Mouse (Mus musculus) gastrocnemius, postnatal 25 days (tissue): Measurements from ENCODE around the gene Lypd3. TPM values are rescaled to one million over a fixed set of nuclear protein-coding genes. Genes with fewer than 3 reads are reported as not detected.

Experiments used
- DNase-seq: peaks from one replicate; pipeline ENCODE4 v3.0.0; 2022
- long read RNA-seq, 2 experiments: library from polyadenylated mRNA; stranded (forward); transcript quantifications; one replicate each; pipeline ENCODE4 v2.0.0; 2021
- total RNA-seq, 2 experiments: library from RNA; stranded (reverse); gene quantifications; 1 replicate in 1 of 2; 2 replicates in 1 of 2; pipeline ENCODE4 v1.2.3; 2021

The Lypd3 gene
- not detected for total RNA-seq
- long read RNA-seq, experiment 1, result 0 reads
- long read RNA-seq, experiment 2, result 0 reads

DNA sequence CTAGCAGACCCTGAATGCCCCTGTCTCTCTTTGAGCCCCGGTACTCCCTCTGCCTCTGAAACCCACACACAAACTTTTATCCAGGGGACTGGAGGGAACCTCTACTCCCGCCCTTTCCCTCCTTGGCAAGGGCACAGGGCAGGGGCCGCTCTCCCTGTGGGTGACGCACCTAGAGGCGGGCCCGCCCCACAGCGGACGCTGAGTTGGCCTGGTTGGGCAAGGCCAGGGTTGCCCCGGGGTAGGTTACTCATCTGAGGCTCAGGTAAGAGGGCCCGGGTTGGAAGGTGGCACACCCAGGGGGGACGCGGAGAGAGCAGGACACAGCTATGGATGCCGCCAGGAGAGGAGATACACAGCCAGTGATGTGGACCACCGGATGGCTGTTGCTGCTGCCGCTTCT is at the start of gene Lypd3:
Gene Lypd3 (plus strand): TSS at position 287 of the 400 bp plus-strand sequence.
- DNase-seq, result no peak

DNA sequence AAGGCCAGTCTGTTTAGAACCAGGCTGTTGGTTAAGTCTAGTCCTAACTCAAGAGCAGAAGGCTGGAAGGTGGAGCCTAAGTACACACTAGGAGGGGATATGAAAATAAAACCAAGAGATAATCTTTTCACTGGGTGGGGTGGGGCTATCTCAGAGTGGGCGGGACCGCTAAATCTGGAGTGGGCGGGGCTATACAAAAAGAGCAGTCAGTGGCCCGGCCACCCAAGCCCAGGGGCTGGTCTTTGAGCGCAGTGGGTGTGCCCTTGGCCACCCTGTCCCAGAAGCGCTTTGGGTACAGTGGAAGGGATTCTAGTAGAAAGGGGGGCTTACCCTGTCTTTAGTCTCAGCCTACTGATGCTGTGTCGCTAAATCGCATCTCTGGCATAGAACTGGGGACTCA is 49.5 kb upstream of the Lypd3 start:
- DNase-seq, result peak; percentile 36

DNA sequence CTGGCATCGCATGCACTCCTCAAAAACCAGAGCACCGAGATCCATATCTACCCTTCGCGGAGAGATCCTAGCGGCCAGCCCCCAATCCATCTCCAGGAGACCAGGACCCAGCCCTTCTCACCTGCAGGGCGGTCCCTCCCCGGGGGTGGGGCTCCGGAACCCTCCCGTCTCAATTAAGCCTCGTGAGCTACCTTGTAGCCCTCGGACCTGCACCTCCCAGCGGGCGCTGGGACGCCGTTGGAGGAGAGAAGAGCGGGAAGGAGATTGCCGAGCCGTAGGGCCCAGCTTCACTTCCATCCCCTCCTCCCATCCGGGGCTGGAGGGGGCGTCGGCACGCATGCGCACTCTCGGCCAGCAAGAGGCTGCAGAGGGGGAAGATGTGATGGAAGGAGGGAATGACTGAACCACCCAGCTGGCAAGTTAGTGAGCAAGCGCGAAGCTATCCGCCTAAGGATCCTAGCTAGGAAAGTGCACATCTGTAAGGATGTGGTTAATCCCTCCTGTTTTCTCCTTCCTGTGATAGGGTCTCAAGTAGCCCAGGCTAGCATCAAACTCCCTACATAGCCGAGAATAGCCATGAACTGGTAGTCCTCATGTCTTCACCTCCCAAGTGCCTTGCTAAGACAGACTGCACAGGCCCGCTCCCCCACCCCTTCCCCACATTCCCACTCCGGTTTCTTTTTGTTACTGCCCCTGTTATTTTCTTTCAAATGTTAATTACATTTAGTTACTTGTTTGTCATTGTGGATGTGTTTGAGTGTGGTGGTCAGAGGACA is 48.8 kb upstream of the Lypd3 start, which contains the start of the genes Ethe1 and Zfp575:
Gene Ethe1 (plus strand): TSS at position 214 of the 776 bp plus-strand sequence.
Gene Zfp575 (minus strand): TSS at position 312 of the 776 bp plus-strand sequence.
- peak; percentile 57 for DNase-seq

DNA sequence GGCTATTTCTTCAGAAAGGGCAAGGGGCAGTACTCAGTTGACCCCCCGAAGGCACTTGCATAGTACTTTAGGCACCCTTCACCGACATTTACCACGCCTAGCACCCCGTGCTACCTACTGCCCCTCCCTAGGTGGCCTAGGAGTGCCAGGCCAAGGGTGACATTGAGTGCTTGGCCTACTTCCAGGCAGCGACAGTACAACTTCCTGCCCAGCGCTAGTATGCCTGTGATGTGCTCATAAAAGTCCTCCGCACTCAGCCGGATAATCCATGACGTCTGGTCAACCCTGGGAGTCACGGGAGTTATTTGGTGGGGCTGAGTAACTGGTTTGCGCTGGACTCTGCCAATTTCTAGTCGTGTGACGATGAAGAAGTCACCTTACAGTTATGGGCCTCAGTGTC is 48.0 kb upstream of the Lypd3 start:
- no peak for DNase-seq

DNA sequence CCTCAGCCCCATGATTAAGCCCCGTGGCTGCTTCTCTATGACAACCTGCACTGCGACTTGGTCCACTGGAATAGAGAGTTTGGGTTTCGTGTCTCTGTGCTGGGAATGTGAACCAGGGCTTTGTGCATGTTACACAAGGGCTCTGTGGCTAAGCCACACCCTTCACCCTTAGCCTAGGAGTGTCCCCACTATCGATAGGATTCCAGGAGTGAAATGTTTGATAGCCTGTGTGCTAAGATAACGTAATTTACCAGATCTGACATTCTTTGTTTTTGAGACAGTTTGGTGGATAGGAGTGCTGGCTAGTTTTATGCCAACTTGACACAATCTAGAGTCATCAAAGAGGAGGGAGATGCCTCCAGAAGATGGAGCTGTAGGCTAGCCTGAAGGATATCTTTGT is 44.6 kb upstream of the Lypd3 start:
- DNase-seq, result no peak

DNA sequence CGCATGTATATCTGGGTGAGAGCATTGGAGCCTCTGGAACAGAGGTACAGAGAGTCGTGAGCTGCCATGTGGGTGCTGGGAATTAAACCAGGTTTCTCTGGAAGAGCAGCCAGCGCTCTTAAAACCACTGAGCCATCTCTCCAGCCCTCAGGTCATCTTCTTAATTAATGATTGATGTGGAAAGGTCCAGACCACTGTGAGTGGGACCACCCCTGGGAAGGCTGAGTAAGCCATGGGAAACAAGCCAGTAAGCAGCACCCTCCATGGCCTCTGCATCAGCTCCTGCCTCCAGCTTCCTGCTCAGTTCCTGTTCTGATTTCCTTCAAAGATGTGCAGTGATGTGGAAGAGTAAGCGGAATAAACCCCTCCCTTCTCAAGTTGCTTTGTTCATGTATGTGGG is 44.2 kb upstream of the Lypd3 start:
- no peak for DNase-seq

DNA sequence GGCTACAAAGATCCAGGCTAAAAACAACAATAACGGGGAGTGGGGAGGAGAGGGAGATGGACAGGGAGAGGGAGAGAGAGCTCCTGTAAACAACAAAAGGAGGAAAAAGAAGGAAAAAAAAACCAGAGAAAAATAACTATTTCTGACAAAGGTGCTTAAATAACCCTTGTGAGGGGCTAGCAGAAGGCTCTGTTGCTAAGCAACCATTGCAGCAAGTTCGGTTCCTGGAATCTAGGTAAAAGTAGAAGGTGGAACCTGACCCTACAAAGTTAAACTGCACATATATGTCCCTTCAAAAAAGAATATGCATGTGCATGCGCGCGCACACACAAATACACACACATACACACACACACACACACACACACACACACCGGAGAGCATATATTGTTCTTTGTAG is 43.6 kb upstream of the Lypd3 start:
- DNase-seq, result no peak

DNA sequence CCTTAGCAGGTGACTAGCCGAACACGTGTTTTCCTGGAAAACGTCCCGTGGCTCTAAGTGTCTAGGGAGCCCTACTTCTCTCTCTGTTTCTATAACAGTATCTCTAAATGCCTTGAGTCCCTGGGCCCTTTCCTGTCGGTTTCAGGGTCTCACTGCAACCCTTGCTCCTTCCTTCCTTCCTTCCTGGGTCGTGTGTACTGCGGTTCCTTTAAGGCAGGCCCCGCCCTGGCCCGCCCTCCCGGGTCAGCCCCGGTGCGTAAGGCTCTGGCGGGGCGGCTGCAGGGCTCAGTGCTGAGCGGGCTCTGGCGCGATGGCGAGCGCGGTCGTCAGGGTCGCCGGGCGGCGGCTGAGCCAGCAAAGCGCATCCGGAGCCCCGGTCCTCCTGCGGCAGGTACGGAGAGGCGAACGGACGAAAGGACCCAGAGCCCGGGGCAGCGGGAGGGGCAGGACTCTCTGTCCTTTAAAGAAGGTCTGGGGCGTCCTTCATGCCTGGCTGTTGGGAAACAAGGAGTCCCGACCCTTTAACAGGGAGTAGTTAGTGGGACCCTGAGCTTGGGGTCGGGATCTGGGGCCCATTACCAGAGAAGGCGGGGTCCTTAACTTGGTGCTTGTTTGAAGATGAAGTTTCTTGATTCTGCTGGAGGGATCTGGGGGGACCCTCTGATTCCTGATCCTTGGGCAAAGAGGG is 42.6 kb upstream of the Lypd3 start:
- peak; percentile 78 for DNase-seq

DNA sequence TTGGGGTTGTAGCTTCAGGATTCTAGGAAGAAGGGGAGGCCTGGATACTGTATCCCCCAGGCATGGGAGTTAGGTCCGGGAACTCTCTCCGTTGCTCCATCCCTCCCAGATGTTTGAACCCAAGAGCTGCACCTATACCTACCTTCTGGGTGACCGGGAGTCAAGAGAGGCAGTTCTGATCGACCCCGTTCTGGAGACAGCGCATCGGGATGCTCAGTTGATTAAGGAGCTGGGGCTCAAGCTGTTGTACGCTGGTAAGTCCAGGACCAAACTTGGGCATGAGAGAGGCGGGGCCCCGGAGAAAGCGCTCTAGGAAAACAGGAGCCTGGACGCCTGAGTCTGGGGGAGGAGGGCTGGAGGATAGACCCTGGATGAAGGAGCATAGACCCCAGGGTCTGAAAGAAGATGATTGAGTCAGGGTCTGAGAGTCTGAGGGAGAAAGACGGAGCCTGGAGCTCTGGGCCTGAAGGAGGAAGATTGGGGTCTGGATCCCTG is 42.0 kb upstream of the Lypd3 start:
- no peak for DNase-seq

DNA sequence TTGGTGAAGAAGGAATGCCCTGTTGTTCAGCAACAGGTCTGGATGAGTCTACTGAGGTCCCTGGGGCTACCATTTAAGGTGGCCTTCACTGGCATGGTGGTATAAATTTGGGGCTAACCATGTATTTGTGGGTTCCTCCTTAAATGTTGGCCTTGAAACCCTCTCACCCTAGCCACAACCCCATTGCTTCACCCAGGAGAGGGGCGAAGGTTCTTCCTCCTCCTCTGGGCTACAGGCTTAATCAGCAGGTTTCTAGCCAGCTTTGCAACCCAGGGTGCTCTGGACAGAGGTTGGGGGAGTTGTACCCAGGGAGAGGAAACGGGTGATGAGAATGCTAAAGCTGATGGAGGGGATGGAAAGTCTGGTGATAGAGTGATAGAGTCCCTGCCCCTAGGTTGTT is 40.9 kb upstream of the Lypd3 start:
- no peak for DNase-seq

DNA sequence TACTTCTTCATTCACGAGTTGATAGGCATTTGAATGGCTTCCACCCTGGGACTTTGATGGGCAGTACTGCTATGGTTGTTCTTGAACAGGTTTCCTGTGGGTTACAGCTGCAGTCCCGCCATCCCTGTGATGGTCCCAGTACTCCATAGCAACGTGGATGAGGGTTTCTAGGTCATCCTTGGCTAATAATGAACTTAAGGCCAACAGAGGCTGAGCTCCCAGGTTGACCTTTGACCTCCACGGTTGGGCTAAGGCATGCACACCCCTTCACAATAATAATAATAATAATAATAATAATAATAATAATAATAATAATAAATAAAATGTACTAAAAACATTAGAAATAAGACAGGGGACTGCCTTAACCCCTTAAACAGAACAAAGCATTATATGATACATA is 38.2 kb upstream of the Lypd3 start:
- no peak for DNase-seq

DNA sequence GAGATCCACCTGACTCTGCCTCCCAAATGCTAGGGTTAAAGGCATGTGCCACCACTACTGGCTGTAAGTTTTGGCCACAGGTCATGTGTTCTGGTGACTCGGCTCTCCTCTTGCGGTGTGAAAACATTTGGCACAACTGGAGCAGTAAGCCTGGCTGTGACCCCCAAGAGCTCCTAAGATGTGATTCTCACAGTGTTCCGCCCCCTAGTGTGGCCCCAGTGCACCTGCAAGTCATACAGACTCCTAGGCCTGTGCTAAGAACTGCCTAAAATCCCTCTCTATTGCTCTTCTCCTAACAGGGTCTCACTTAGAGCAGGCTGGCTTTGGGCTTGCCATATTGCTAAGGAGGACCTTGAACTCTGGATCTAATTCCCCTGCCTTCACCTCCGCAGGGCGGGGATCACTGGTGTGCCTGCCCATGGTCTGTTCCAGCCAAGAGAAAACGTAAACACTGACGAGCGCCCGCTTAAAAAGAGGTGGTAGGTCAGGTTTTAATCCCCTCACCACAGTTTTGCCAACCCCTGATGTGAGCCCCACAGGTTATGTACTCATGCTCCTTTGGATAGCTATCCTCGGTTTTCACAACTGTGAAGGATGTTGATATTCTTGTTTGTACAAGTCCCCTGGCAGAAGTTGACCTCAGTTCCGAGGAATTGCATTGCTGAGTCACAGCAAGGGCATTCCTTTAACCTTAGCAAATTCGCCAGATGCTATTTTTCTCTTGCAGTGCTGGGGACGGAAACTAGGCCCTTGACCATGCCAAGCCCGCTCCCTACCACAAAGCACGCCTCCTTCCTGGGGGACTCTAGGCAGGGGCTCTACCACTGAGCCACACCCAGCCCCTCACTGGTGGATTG is 36.9 kb upstream of the Lypd3 start:
- no peak for DNase-seq

DNA sequence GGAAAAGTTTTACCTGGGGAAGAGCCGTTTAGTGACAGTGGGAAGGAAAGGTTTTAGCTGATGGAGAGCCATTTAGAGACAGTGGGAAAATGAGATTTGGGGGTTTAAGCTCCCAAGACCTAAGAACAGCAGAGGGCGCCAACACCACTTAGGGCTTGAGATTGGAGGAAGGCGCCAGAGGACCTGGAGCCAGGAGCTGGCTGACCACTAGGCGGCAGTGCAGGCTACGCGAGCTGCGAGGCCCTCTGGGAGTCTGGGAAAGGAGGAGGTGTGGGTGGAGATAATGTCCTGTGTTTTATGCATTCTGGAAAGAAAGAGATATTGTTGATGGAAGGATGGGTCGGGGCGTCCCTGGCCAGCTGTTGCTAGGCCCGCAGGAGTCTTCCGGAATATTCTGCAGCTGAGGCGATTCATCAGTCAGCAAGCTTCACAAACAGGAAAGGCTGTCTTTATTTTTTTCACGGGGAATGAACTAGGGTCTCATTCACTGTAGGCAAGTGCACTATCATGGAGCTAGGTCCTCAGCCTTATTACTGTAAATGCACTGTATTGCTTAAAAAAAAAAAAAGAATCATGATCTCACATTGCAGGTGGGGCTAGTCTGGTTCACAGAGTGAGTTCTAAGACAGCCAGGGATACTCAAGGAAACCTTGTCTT is 35.3 kb upstream of the Lypd3 start:
- peak; percentile 90 for DNase-seq

DNA sequence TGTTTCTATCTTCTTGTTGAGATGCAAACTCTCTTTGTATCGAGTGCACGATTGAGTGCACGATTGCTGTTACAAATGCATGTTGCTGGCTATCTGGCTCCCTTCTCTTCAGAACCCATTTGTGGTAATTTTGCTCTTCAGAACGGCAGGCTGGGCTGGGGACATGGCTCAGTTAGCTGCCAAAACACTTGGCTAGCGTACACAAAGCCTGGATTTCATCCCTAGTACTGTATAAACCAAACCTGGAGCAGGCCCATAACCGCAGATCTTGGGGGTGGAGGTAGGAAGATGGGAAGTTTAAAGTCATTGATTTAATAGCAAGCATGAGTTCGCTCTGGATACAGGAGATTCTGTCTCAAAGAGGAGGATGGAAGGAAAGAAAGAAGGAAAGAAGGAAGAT is 30.8 kb upstream of the Lypd3 start:
- DNase-seq, result no peak

DNA sequence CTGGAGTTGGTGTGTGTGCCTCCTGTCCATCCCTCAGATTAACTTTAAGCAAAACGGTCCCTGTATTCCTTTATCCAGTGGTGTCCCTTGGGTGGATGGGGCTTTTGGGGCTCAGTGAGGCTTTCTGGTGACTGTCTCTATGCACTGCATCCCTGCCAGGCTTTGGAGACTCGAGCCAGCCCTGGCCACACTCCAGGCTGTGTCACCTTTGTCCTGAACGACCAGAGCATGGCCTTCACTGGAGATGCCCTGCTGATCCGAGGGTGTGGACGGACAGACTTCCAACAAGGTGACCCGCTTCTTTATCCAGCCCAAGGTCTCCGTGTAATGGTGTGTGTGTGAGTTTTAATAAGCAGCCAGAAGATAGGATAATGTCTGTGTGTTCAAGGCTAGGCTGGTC is 30.3 kb upstream of the Lypd3 start:
- DNase-seq, result no peak

DNA sequence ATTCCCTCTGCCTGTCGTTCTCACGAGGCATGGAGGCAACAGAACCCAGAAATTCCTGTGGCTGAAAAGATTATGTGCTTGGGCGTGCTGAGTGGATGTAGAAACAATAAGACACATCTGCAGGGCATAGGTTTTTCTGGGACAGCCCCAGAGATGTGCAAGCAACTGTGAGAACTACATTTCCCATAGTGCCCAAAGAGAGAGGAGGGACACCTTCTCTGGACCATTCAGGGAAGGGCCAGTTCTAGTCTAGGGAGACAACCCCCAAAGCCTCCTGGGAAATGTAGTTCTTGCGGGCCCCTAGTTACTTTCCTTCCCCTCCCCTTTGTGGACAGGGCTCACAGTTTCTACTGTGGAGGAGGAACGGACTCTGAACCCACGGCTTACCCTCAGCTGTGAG is 28.3 kb upstream of the Lypd3 start:
- peak; percentile 63 for DNase-seq

DNA sequence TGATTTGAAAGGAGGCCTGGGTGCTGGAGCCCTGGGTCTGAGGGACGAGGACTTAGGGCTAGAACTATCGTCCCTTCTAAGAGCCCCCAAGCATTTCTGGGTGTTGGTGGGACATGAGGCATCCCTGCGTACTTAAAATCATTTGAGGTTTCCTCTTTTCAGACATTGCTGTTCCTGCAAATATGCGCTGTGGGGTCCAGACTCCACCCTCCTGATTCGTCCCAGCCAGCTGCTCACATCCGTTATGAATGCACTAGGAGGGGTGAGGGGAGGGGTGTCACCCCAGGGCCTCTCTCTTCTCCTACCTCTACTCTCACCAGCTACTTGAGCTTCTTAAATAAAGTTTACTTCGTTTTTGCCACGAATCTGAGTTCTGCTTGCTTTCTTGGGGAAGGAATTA is 27.8 kb upstream of the Lypd3 start:
- no peak for DNase-seq

DNA sequence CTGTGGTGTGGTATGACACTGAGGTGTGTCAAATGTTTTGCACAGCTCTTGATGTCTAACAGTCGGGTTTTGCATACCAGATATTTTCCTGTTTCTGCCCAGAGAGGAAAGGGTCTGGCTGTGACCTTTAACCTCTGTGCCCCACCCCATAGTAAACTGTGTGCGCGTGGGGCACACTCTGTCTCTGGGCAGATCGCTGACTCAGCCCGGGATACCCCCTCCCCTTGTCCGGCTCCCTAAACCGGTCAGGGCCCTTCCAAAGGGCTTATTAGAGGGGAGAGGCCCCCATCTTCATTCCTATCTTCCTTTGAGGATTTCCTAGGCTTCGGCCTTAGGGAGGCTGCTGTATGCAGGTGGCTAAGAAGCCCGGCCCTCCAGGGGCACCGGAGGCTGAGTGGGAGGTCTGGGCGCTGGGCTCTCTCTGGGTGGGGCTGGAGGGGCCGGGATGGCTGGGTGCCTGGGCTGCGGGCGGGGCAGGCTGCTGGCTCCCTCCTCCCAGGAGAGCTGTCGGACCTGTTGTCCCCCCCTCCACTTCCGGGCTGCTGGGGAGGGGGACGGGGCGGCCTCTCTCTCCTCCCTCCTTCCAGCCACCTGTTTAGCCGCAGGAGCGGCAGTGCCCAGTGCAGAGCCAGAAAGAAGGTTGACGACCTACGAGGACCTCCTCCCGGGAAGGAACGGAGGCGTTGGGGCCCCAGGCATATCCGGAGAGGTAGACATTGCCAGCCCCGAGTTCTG is 26.0 kb upstream of the Lypd3 start, which contains the start of gene Phldb3:
Gene Phldb3 (plus strand): TSS at position 620 of the 735 bp plus-strand sequence.
- no peak for DNase-seq

DNA sequence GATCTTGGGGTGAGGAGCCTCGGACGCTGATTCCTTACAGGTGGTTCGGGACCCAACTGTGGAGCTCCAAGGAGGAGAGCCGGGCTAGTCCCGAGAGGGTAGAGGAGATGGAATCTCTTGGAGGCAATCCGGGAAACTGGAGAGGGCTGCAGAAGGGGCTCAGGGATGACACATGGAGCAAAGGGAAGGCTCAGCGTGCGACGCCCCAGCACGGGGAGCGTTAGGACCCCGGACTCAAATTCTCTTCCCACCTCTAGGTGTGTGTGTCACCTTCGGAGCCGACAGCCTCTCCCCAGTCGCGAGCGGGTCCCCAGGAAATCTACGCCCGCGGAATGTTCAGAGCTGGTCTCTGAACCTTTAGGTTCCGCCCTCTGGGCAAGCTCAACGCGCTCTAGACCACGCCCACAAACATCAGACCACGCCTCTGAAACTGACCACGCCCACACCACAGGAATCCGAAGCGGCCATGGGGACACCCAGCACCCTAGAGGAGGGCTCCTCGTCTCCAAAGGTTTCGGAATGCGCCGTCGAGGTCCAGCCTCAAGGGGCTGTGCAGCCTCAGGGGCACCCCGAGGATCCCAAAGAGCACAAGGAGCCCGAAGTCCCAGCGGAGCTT is 25.4 kb upstream of the Lypd3 start:
- peak; percentile 84 for DNase-seq

DNA sequence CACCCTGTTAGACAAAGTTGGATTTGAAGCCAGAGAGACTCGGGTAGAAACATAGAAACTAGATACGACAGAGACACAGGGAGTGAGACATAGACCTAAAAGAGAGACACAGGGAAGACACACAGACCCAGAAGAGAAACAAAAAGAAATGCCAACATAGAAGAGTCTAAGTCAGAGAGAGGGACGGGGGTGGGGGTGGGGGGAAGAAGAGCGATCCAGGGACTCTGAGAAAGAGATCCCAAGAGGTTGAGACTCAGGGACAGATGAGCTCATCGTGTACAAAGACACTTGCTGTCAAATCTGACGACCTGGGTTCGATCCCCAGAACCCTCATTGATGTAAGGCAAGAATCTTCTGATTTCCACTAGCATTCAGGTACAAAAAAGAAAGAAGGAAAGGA is 24.6 kb upstream of the Lypd3 start:
- DNase-seq, result no peak
